Mouse (Mus musculus): ENCODE measurements around the gene Mthfsl.
A peak's percentile ranks its signal among the peaks of the same experiment; 100 is the strongest.
"Not testable (repeated sequence)": the region's sequence is repeated elsewhere in the genome, so short reads cannot be mapped to it uniquely, and the experiment has no call there.

Mthfsl gene

DNA sequence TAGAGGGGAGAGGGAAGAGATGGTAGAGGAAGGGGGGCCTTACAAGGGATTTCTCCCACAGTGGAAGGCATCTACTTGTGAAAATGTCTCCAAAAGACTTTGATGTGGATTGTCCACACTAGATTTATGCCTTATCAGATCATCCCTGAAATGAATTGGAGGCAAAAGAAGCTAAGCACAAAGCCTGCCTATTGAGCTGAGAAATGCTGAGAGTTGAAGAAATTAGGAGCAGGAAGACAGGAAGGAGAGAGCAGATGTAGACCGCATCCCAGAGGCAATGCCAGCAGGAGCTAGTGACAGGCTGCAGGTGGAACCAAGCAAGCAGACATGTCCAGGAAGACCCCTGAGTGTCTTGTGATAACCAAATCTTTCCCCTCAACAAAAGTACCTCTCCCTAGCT is 33.4 kb downstream of the Mthfsl start:
- DNase-seq: peak in 1 of 2 experiments; percentile 16

DNA sequence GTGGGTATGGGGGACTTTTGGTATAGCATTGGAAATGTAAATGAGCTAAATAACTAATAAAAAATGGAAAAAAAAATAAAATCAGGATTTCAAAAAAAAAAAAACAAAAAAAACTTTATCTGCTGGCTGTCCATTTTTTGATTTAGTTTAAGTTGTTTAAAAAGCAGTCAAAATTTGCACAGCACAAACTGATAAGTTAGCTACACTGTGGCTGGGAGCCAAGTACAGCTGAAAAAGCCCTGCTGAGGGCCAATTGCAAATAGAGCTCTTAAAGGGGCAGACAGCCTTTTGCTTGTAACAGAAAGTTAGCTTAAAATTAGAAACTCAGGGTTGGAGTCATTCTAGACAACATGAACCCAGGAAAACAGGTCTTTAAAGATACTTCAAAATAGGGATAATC is 61.8 kb downstream of the Mthfsl start:
- not testable (repeated sequence) for DNase-seq

DNA sequence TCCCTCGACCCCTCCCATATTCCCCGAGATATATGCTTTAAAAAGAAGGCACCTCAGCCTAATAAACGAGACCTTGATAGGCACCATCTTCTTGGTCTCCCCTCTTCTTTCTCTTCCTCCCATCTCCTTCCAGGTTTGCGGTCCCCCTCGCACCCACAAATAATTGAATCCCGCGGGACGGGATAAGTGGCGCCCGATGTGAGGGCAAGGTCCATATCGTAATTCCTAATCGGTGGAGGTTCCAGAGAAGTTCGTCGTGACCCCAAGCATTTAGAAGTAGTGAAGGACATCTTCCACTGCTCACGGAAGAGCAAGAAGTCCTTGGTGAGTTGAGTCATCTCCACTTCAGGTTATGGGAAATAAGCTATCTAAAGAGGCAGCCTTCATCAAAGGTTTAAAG is 69.4 kb downstream of the Mthfsl start:
- not testable (repeated sequence) for DNase-seq

All from cerebellum, postnatal 36 days (tissue).